Mouse (Mus musculus) retina, adult 2 months (tissue): ENCODE results near the gene Hspb11.
A peak's percentile ranks its signal among the peaks of the same experiment; 100 is the strongest.

Experiments
- DNase-seq: peaks from one replicate; pipeline ENCODE4 v3.0.0-alpha.2; 2012; ENCODE audit warnings: low read depth, low spot score

Hspb11 gene

GRCm38 (mm10) chr4:107253125-107254091 is at the start of gene Hspb11, which contains the start of gene Lrrc42:
Hspb11 (plus strand) TSS chr4:107253593.
Lrrc42 (minus strand) TSS chr4:107253532.
- peak; percentile 96 for DNase-seq

DNA sequence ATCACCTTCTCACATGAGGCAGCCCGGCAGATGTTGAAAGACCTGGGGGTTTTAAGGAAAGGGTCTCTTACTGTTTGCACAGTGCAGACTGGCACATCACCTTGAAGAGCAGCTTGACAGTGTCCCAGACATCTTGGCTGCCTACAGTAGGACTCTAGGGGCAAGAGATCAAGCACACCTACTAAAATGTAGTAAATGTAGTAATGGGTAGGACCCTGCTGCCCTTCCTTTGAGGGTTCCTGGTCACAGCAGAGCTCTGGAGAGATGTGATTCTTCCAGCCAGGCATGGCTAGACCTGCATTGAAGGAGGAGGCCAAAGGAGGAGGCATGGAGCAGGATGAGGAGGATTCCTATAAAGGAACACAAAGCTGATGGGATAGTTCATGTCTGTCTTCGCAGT is 46.4 kb upstream of the Hspb11 start:
- no peak for DNase-seq

GRCm38 (mm10) chr4:107208880-107209279 is 44.5 kb upstream of the Hspb11 start, which contains the start of gene Ldlrad1:
Ldlrad1 (plus strand) TSS chr4:107209180.
- DNase-seq = no peak

DNA sequence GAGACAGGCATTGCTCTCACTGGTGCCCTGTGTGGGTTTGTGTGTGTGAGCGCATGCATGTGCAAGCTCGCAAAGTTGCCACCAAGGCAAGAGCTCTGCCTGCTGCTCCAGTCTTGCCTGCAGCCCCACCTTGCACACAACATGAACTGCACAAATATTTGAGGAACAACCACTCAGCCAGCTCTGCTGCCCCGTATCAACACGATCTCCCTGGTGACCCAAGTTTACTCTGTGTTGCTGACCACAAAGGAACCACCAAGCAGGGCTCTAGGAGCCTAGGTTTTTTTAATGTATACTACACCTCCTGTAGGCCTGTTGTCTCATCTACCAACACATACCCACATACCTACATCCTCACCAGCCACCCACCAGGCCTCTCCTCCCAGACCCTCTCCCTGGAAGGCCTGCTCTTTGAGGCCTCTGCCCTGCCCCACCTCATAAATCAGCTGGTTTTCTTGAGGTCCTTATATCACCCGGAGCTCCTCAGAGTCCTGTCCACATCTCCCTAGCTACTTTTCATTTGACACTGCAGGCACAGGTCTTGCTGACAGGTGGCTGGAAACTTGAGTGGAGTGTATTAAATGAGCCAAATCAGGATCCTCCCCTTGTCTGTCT is 42.8 kb upstream of the Hspb11 start:
- DNase-seq = no peak

- DNase-seq = no peak
Observed at GRCm38 (mm10) chr4:107211465-107211864, 41.9 kb upstream of the Hspb11 start.

DNA sequence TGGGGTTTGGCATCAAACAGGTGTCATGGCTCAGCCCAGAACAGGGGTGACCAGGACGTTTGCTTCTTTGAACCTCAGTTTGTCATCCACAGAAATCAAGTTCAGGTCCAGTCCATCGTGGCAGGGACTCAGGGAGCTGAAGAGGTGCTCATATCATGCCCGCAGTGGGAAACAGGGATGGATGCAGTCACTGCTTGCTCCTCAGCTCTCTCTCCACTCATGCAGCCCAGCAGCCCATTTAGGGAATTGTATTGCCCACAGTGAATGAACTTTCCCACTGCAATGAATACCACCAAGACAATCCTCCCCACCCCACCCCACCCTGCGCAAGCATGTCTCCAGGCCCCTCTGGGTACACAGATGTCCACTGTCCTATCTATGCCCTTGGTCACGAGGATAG is 41.5 kb upstream of the Hspb11 start:
- no peak for DNase-seq

GRCm38 (mm10) chr4:107213279-107214011 is 39.9 kb upstream of the Hspb11 start:
- DNase-seq = no peak

DNA sequence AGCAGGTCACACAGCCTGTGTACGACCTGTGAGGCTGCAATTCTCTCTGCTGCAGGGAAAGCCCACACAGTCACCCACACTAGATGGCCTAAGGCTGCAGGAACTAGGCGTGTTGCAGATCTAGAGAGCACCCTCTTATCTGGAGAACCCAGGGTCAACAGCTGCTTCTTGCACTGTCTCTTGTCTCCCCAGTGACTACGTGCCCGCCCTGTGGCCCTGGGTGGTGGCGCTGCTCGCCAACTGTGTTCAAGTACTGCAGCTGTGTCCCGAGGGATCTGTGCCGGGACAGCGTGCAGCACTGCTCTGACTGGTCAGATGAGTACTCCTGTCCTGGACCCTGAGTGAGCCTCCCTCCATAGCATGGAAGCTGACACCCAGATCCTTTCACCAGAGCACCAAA is 35.8 kb upstream of the Hspb11 start:
- DNase-seq = no peak

DNA sequence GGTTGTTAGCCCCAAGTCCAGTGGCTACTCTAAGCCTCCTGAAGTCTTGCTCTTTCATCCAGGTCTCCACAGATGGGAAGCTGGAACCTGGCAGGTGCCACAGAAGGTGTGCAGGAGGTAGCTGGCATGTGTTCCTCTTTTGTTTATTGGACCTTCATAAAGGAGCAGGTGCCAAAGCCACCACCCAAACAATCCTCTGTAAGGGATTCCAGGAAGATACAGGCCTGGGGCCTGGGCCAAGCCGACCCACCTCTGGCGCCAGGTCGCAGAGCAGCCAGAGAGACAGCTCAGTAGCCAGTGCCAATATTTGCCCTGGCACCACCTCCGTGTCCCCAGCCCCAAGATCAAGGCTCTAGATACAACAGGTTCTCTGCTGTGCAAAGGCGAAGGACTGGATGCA is 31.9 kb upstream of the Hspb11 start:
- no peak for DNase-seq

- DNase-seq = no peak
Observed at GRCm38 (mm10) chr4:107223225-107224204, 29.9 kb upstream of the Hspb11 start.

- DNase-seq = no peak
Observed at GRCm38 (mm10) chr4:107226313-107226712, 27.1 kb upstream of the Hspb11 start.

DNA sequence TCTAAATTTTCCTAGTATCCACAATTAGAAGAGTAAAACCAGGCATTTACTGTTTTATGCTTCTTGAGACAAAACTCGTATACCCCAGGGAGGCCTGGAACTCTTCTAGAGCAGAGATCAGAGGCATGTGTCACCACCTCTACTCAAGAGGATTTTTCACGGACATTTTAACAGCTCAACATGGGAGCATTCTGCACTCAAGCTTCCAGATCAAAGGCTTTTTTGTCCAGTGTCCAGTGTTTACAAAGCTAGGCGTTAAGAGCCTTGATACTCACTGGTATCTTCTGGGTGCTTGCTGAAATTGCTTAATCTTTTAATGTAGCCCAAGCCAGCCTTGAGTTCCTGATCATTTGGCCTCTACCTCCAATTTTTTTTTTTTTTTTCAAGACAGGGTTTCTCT is 21.2 kb upstream of the Hspb11 start:
- no peak for DNase-seq

DNA sequence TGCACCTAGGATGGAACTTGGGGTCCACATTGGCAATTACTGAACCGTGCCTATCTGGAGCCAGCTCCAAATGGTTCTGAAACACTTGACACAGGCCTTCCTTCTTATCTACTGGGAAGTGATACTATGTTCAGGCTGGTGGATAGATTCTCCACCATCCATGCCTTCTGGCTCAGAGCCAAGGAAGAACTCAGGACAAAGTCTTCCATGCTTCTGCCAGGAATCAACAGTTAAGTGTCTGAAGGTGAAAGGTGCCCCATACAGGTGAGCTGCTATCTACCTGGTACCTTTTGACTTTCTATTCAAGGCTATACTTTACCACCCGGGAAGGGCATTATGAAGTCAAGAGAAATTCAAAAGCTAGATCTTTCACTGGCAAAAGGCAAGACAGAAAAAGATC is 15.1 kb upstream of the Hspb11 start:
- no peak for DNase-seq

- DNase-seq = no peak
Observed at GRCm38 (mm10) chr4:107240196-107240595, 13.2 kb upstream of the Hspb11 start.

DNA sequence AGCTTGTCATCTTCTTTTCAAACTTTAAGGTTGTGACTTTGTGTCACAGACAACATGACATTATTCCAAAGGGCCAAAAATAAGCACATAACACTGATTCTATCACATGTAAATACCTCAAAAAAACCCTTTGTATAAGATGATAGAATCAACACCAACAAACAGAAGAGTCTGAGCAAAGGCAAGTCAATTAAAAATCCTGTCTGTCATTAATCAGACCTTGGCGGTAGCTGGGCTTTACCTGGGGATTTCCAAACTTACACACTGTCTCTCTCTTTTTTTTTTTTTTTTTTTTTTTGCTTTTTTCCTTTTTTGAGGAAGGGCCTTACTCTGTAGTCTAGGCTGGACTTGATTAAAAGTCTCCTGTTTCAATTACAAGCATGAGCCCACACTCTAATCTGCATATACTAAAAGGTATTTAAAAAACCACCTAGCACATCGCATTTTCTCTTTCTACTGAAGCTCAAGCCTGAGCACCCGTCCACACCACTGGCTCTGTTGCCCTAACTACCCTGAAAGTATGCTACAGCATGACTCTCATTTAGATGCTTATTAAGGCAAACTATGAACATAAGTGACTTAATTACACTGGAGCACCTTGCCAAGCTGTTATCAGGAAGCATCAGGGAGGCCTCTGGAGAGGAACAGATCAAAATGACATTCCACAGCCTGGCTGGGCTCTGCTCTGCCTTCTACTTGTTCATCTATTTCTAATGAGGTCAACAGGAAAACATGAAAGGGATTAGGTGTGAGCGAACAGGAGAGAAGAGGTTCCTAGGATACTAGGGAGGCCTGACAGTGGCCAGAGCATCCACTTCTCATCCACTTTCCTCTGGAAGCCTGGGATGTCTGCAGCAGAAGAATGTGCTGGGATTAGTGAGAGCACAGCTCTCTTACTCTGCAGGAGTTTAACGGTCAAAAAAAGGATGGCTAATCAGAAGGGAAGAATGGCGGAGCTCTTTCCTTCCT is 9.7 kb upstream of the Hspb11 start:
- no peak for DNase-seq

DNA sequence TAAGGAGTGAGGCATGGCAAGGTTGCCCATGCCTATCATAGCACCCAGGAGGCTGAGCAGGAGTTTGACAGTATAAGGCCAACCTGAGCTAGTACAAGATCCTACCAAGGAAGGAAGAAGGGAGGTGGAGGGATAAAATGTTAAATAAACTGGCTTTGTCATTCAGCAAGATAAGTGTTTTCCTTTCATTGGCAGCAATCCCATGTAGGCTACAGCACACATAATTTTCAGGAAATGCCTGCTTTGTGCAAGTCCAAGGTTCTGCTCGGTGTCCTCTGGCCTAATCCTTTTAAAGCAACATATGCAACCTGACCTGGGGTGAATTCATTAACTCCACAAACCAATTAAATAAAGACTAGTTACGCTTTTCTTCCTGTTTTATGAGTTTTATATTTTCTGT is 8.0 kb upstream of the Hspb11 start:
- no peak for DNase-seq

DNA sequence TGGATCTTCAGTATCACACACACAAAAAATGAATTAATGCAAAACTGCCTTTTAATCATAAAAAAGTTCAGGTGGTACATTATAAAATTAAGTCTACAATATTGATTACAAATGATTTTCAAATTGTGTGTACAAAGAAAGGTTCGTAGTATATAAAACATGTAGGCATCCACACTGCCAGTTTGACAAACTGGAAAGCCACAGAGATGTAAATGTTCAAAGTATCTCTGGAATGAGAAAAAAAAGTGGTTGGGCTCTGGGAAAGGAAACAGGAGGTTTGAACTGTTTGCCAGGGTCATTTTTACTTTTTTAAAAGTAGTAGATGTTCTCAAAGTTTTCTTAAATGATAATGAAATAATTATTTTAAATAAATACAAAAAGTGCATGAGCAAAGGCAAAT is 7.4 kb upstream of the Hspb11 start:
- no peak for DNase-seq

DNA sequence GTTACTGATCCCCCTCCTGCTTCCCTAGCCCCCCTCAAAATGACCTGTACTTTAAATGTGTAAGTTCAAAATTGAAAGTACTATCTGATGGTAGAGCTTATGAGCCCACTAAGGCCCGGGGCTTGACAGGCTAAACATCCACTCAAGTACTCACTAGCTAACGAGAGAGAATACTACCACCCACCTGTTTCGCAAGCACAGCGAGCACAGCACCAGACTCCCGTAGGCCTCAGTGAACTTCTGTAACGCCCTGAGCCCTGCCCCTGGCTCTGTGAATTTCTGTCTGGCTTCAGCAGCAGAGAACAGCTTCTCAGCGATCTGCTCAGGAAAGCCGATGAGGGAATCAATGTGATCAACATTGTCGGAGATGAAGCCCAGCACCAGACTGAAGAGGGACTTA is 6.3 kb upstream of the Hspb11 start:
- no peak for DNase-seq

- DNase-seq = no peak
Observed at GRCm38 (mm10) chr4:107248061-107248460, 5.3 kb upstream of the Hspb11 start.

DNA sequence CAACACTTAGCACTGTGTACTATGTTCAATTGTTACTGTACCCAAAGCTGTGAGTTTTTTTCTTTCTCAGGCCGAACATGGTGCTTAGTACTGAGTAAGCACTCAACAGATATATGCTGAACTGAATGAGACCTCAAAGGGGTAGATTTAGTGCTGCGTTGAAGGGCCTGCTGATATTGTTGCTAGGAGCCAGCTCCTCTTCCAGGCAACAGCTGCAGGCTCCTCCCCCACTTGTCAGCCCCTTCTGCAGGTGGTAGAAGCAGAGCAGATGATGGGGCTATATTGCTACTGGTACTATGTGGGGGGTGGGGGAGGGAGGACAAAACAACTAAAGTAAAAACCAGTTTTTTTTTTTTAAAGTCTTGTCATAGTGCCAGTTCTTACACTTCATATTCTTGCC is 3.9 kb upstream of the Hspb11 start:
- DNase-seq = no peak
